Mouse (Mus musculus): ENCODE measurements around the gene Eva1c. TPM values are rescaled to one million over a fixed set of nuclear protein-coding genes. Genes with fewer than 3 reads are reported as not detected.

The Eva1c gene
- 0.72 and 1.1 TPM in 2 replicates for polyA plus RNA-seq (2014; fragmentation: Nextera tagmentation; extraction: Ambion mirVana)

DNA sequence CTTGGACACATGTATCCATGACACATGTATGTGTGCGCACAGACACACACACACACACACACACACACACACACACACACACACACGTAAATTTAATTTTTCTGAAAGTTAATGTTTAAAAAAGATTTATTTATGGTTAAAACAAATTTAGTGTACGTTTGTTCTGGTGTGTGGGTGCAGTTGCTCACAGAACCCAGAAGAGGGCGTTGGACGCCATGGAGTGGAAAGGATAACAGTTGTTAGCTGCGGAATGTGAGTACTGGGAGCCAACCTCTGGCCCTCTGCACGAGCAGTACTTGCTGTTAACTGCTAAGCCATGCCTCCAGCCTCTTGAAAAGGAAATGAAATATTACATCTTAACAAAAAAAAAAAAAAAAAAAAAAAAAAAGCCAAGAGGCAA is at the start of gene Eva1c:
Gene Eva1c (plus strand): TSS at position 263 of the 400 bp plus-strand sequence.
- H3K9ac ChIP-seq (replicated peaks; ENCODE audit: low read depth, low read length), result no peak within 1 kb of the TSS
- H3K27ac ChIP-seq (ENCODE audit: low read length), result no peak within 1 kb of the TSS
- H3K36me3 ChIP-seq (ENCODE audit: control insufficient read depth, insufficient read depth, low read length), result no peaks in the 10 kb centered on the region
- H3K4me1 ChIP-seq (ENCODE audit: control insufficient read depth, insufficient read depth, low read length), result peaks cover 5% of the 10 kb centered on the region; the same call in 1 of the 2 replicates
- WGBS, result 68% methylated on average over 7 of the region's 7 CpGs
- no peak within 1 kb of the TSS for H3K4me2 ChIP-seq (replicated peaks; ENCODE audit: low read depth, low read length)
- H3K9me3 ChIP-seq (ENCODE audit: control insufficient read depth, low read depth, low read length), result no peaks in the 10 kb centered on the region
- H3K4me3 ChIP-seq (ENCODE audit: low read depth, low read length), result no peak within 1 kb of the TSS
- ATAC-seq (ENCODE audit: insufficient number of reproducible peaks, insufficient read depth, low FRiP score, low read depth), result no peak
- H3K27me3 ChIP-seq (ENCODE audit: control insufficient read depth, insufficient read depth, low read length), result no peaks in the 10 kb centered on the region

GRCm38 (mm10) chr16:90779783-90780182 is 46.7 kb upstream of the Eva1c start:
- Histone ChIP-seq H3K9me3 (ENCODE audit: control insufficient read depth, low read depth, low read length) (no peaks in the 10 kb centered on the region), H3K36me3 (ENCODE audit: control insufficient read depth, insufficient read depth, low read length) (peaks cover 33% of the 10 kb centered on the region), H3K4me2 (replicated peaks; ENCODE audit: low read depth, low read length) (no peak overlapping the region), H3K9ac (replicated peaks; ENCODE audit: low read depth, low read length) (no peak overlapping the region), H3K4me1 (ENCODE audit: control insufficient read depth, insufficient read depth, low read length) (peaks cover 11% of the 10 kb centered on the region; the same call in 1 of the 2 replicates), H3K27ac (ENCODE audit: low read length) (peak overlapping the region; percentile 53; the same call in 1 of the 2 replicates), H3K4me3 (ENCODE audit: low read depth, low read length) (no peak overlapping the region), H3K27me3 (ENCODE audit: control insufficient read depth, insufficient read depth, low read length) (no peaks in the 10 kb centered on the region)
- WGBS, result 19% methylated on average over 11 of the region's 11 CpGs
- ATAC-seq (ENCODE audit: insufficient number of reproducible peaks, insufficient read depth, low FRiP score, low read depth), result peak; percentile 87; the same call in 1 of the 2 replicates

DNA sequence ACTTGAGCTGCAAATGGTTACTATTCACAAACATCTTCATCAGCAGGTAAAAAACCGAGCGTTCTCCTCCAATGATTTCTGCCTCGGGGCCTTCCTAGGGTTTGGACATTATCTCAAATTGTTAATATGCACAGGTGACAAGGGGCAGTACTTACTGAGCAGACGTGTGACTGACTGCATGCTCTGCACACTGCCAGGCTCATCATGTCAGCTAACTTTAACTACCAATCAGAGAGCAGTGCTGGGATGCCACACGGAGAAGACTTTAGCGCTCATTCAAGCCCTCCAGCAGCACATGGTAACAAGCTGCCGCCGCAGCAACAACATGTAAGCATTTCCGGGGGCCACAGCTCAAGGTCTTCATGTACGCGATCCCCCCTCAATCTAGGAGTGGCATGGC is 43.2 kb upstream of the Eva1c start:
- ATAC-seq (ENCODE audit: insufficient number of reproducible peaks, insufficient read depth, low FRiP score, low read depth), result no peak
- Histone ChIP-seq H3K36me3 (ENCODE audit: control insufficient read depth, insufficient read depth, low read length) (peaks cover 48% of the 10 kb centered on the region), H3K4me1 (ENCODE audit: control insufficient read depth, insufficient read depth, low read length) (peaks cover 11% of the 10 kb centered on the region; the same call in 1 of the 2 replicates), H3K9me3 (ENCODE audit: control insufficient read depth, low read depth, low read length) (no peaks in the 10 kb centered on the region), H3K4me3 (ENCODE audit: low read depth, low read length) (no peak overlapping the region), H3K27ac (ENCODE audit: low read length) (no peak overlapping the region), H3K4me2 (replicated peaks; ENCODE audit: low read depth, low read length) (no peak overlapping the region), H3K9ac (replicated peaks; ENCODE audit: low read depth, low read length) (no peak overlapping the region), H3K27me3 (ENCODE audit: control insufficient read depth, insufficient read depth, low read length) (no peaks in the 10 kb centered on the region)
- 89% methylated on average over 11 of the region's 11 CpGs for WGBS

GRCm38 (mm10) chr16:90785257-90785656 is 41.3 kb upstream of the Eva1c start:
- ATAC-seq (ENCODE audit: insufficient number of reproducible peaks, insufficient read depth, low FRiP score, low read depth), result no peak
- Histone ChIP-seq H3K36me3 (ENCODE audit: control insufficient read depth, insufficient read depth, low read length) (peaks cover 57% of the 10 kb centered on the region), H3K4me3 (ENCODE audit: low read depth, low read length) (no peak overlapping the region), H3K9me3 (ENCODE audit: control insufficient read depth, low read depth, low read length) (no peaks in the 10 kb centered on the region), H3K4me2 (replicated peaks; ENCODE audit: low read depth, low read length) (no peak overlapping the region), H3K9ac (replicated peaks; ENCODE audit: low read depth, low read length) (no peak overlapping the region), H3K4me1 (ENCODE audit: control insufficient read depth, insufficient read depth, low read length) (peaks cover 3% of the 10 kb centered on the region; the same call in 1 of the 2 replicates), H3K27ac (ENCODE audit: low read length) (no peak overlapping the region), H3K27me3 (ENCODE audit: control insufficient read depth, insufficient read depth, low read length) (no peaks in the 10 kb centered on the region)
- 73% methylated on average over 4 of the region's 4 CpGs for WGBS

DNA sequence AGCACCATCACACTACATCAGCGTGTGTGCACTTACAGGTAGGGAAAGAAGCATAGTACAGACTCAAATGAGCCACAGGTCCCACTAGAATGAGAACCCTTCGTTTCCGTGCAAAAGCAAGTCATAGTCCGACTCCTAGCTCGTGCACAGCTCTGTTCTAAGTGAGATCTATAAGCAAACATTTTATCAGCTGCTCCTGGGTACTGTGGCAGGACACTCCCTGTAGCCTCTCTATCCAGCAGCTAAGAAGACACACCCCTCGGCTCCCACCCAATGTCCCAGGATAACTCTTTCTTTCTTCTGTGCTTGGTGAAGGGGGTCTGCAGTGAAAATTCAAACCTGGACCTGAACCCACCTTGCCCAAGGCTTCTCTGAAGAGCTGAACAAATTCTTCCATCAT is 37.9 kb upstream of the Eva1c start:
- ATAC-seq (ENCODE audit: insufficient number of reproducible peaks, insufficient read depth, low FRiP score, low read depth), result no peak
- H3K27ac ChIP-seq (ENCODE audit: low read length), result no peak overlapping the region
- no peak overlapping the region for H3K4me3 ChIP-seq (ENCODE audit: low read depth, low read length)
- no peaks in the 10 kb centered on the region for H3K4me1 ChIP-seq (ENCODE audit: control insufficient read depth, insufficient read depth, low read length)
- no peaks in the 10 kb centered on the region for H3K9me3 ChIP-seq (ENCODE audit: control insufficient read depth, low read depth, low read length)
- no peak overlapping the region for H3K4me2 ChIP-seq (replicated peaks; ENCODE audit: low read depth, low read length)
- H3K36me3 ChIP-seq (ENCODE audit: control insufficient read depth, insufficient read depth, low read length), result peaks cover 50% of the 10 kb centered on the region
- no peaks in the 10 kb centered on the region for H3K27me3 ChIP-seq (ENCODE audit: control insufficient read depth, insufficient read depth, low read length)
- H3K9ac ChIP-seq (replicated peaks; ENCODE audit: low read depth, low read length), result no peak overlapping the region
- WGBS, result 81% methylated on average over 6 of the region's 6 CpGs

GRCm38 (mm10) chr16:90790946-90791345 is 35.6 kb upstream of the Eva1c start:
- no peaks in the 10 kb centered on the region for H3K4me1 ChIP-seq (ENCODE audit: control insufficient read depth, insufficient read depth, low read length)
- H3K9ac ChIP-seq (replicated peaks; ENCODE audit: low read depth, low read length), result no peak overlapping the region
- ATAC-seq (ENCODE audit: insufficient number of reproducible peaks, insufficient read depth, low FRiP score, low read depth), result no peak
- H3K4me3 ChIP-seq (ENCODE audit: low read depth, low read length), result no peak overlapping the region
- H3K4me2 ChIP-seq (replicated peaks; ENCODE audit: low read depth, low read length), result no peak overlapping the region
- H3K36me3 ChIP-seq (ENCODE audit: control insufficient read depth, insufficient read depth, low read length), result peaks cover 48% of the 10 kb centered on the region
- no peaks in the 10 kb centered on the region for H3K27me3 ChIP-seq (ENCODE audit: control insufficient read depth, insufficient read depth, low read length)
- H3K9me3 ChIP-seq (ENCODE audit: control insufficient read depth, low read depth, low read length), result no peaks in the 10 kb centered on the region
- no peak overlapping the region for H3K27ac ChIP-seq (ENCODE audit: low read length)
- WGBS, result 93% methylated on average over 6 of the region's 6 CpGs

DNA sequence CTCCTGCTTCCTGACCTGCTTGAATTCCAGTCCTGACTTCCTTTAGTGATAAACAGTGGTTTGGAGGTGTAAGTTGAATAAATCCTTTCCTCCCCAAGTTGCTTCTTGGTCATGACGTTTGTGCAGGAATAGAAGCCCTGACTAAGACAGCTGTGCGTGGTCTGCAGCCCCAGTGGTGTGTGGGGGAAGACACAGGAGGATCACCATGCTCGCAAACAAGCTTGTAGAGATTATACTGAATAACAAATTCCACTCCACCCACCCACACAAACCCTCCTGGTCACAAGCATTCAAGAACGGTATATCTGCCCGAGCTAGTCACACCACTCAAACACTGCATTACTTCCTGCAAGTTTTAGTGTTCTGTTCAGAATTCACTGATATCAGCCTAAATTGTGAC is 34.5 kb upstream of the Eva1c start:
- Histone ChIP-seq H3K4me2 (replicated peaks; ENCODE audit: low read depth, low read length) (no peak overlapping the region), H3K27me3 (ENCODE audit: control insufficient read depth, insufficient read depth, low read length) (no peaks in the 10 kb centered on the region), H3K27ac (ENCODE audit: low read length) (no peak overlapping the region), H3K36me3 (ENCODE audit: control insufficient read depth, insufficient read depth, low read length) (peaks cover 45% of the 10 kb centered on the region), H3K4me1 (ENCODE audit: control insufficient read depth, insufficient read depth, low read length) (no peaks in the 10 kb centered on the region), H3K9me3 (ENCODE audit: control insufficient read depth, low read depth, low read length) (no peaks in the 10 kb centered on the region), H3K4me3 (ENCODE audit: low read depth, low read length) (no peak overlapping the region), H3K9ac (replicated peaks; ENCODE audit: low read depth, low read length) (no peak overlapping the region)
- ATAC-seq (ENCODE audit: insufficient number of reproducible peaks, insufficient read depth, low FRiP score, low read depth), result no peak
- WGBS, result 85% methylated on average over 5 of the region's 5 CpGs

- WGBS, result 81% methylated on average over 3 of the region's 3 CpGs
- Histone ChIP-seq H3K27me3 (ENCODE audit: control insufficient read depth, insufficient read depth, low read length) (no peaks in the 10 kb centered on the region), H3K9ac (replicated peaks; ENCODE audit: low read depth, low read length) (no peak overlapping the region), H3K4me3 (ENCODE audit: low read depth, low read length) (no peak overlapping the region), H3K4me2 (replicated peaks; ENCODE audit: low read depth, low read length) (no peak overlapping the region), H3K36me3 (ENCODE audit: control insufficient read depth, insufficient read depth, low read length) (peaks cover 42% of the 10 kb centered on the region), H3K4me1 (ENCODE audit: control insufficient read depth, insufficient read depth, low read length) (no peaks in the 10 kb centered on the region), H3K27ac (ENCODE audit: low read length) (no peak overlapping the region), H3K9me3 (ENCODE audit: control insufficient read depth, low read depth, low read length) (no peaks in the 10 kb centered on the region)
- ATAC-seq (ENCODE audit: insufficient number of reproducible peaks, insufficient read depth, low FRiP score, low read depth), result no peak
These were observed 34.0 kb upstream of the Eva1c start for GRCm38 (mm10) chr16:90792500-90792899.

GRCm38 (mm10) chr16:90794708-90795107 is 31.8 kb upstream of the Eva1c start:
- Histone ChIP-seq H3K27ac (ENCODE audit: low read length) (no peak overlapping the region), H3K4me3 (ENCODE audit: low read depth, low read length) (no peak overlapping the region), H3K4me2 (replicated peaks; ENCODE audit: low read depth, low read length) (no peak overlapping the region), H3K36me3 (ENCODE audit: control insufficient read depth, insufficient read depth, low read length) (peaks cover 32% of the 10 kb centered on the region), H3K27me3 (ENCODE audit: control insufficient read depth, insufficient read depth, low read length) (no peaks in the 10 kb centered on the region), H3K9me3 (ENCODE audit: control insufficient read depth, low read depth, low read length) (no peaks in the 10 kb centered on the region), H3K4me1 (ENCODE audit: control insufficient read depth, insufficient read depth, low read length) (no peaks in the 10 kb centered on the region), H3K9ac (replicated peaks; ENCODE audit: low read depth, low read length) (no peak overlapping the region)
- no peak for ATAC-seq (ENCODE audit: insufficient number of reproducible peaks, insufficient read depth, low FRiP score, low read depth)

Measured in stomach, embryonic 14.5 days (tissue).